Mouse (Mus musculus): ENCODE data around the gene Ece1. TPM values are rescaled to one million over a fixed set of nuclear protein-coding genes. Genes with fewer than 3 reads are reported as not detected.

The Ece1 gene
- total and polyA plus RNA-seq, 2 experiments from 2014 or later: 16.2 to 32.1 TPM

GRCm38 (mm10) chr4:137881445-137881844 is 19.4 kb downstream of the Ece1 start:
- ATAC-seq: no peak
- Histone ChIP-seq H3K9me3 (ENCODE audit: low read length) (no peaks in the 10 kb centered on the region), H3K9ac (no peak overlapping the region), H3K27ac (ENCODE audit: low read depth, low read length) (no peak overlapping the region), H3K4me3 (ENCODE audit: low read depth, low read length) (no peak overlapping the region), H3K4me1 (ENCODE audit: insufficient read depth) (no peaks in the 10 kb centered on the region; the same call in 1 of the 2 replicates), H3K4me2 (ENCODE audit: low read depth) (no peak overlapping the region), H3K27me3 (ENCODE audit: insufficient read depth, low read length) (no peaks in the 10 kb centered on the region), H3K36me3 (ENCODE audit: insufficient read depth) (no peaks in the 10 kb centered on the region)
- WGBS: 83% methylated on average over 8 of the region's 8 CpGs
- DNase-seq: no peak
- TF ChIP-seq CTCF (IDR thresholded peaks at IDR 0.05; ENCODE audit: low read depth): no peak

GRCm38 (mm10) chr4:137882663-137883062 is 20.6 kb downstream of the Ece1 start:
- Histone ChIP-seq H3K9me3 (ENCODE audit: low read length) (no peaks in the 10 kb centered on the region), H3K4me3 (ENCODE audit: low read depth, low read length) (no peak overlapping the region), H3K9ac (no peak overlapping the region), H3K27ac (ENCODE audit: low read depth, low read length) (no peak overlapping the region), H3K27me3 (ENCODE audit: insufficient read depth, low read length) (no peaks in the 10 kb centered on the region), H3K4me2 (ENCODE audit: low read depth) (no peak overlapping the region), H3K4me1 (ENCODE audit: insufficient read depth) (peaks cover 3% of the 10 kb centered on the region; the same call in 1 of the 2 replicates), H3K36me3 (ENCODE audit: insufficient read depth) (no peaks in the 10 kb centered on the region)
- no peak for TF ChIP-seq CTCF (IDR thresholded peaks at IDR 0.05; ENCODE audit: low read depth)
- ATAC-seq: no peak
- WGBS: 80% methylated on average over 9 of the region's 9 CpGs
- DNase-seq: no peak

GRCm38 (mm10) chr4:137883513-137884150 is 21.6 kb downstream of the Ece1 start:
- TF ChIP-seq CTCF (IDR thresholded peaks at IDR 0.05; ENCODE audit: low read depth): no peak
- no peaks in the 10 kb centered on the region; the same call in 1 of the 2 replicates for H3K36me3 ChIP-seq (ENCODE audit: insufficient read depth)
- peaks cover 3% of the 10 kb centered on the region; the same call in 1 of the 2 replicates for H3K4me1 ChIP-seq (ENCODE audit: insufficient read depth)
- no peak overlapping the region for H3K27ac ChIP-seq (ENCODE audit: low read depth, low read length)
- H3K9me3 ChIP-seq (ENCODE audit: low read length): no peaks in the 10 kb centered on the region
- no peak overlapping the region for H3K9ac ChIP-seq
- no peaks in the 10 kb centered on the region for H3K27me3 ChIP-seq (ENCODE audit: insufficient read depth, low read length)
- DNase-seq: no peak
- no peak overlapping the region for H3K4me3 ChIP-seq (ENCODE audit: low read depth, low read length)
- WGBS: 84% methylated on average over 8 of the region's 8 CpGs
- no peak overlapping the region for H3K4me2 ChIP-seq (ENCODE audit: low read depth)
- no peak for ATAC-seq

GRCm38 (mm10) chr4:137887337-137887992 is 25.4 kb downstream of the Ece1 start:
- Histone ChIP-seq H3K4me1 (ENCODE audit: insufficient read depth) (peaks cover 22% of the 10 kb centered on the region), H3K36me3 (ENCODE audit: insufficient read depth) (no peaks in the 10 kb centered on the region; the same call in 1 of the 2 replicates), H3K9me3 (ENCODE audit: low read length) (no peaks in the 10 kb centered on the region), H3K4me2 (ENCODE audit: low read depth) (no peak overlapping the region), H3K27me3 (ENCODE audit: insufficient read depth, low read length) (no peaks in the 10 kb centered on the region), H3K27ac (ENCODE audit: low read depth, low read length) (no peak overlapping the region; the same call in 1 of the 2 replicates), H3K9ac (no peak overlapping the region), H3K4me3 (ENCODE audit: low read depth, low read length) (no peak overlapping the region)
- DNase-seq (no peak), ATAC-seq (no peak)
- TF ChIP-seq CTCF (IDR thresholded peaks at IDR 0.05; ENCODE audit: low read depth): no peak
- 86% methylated on average over 10 of the region's 10 CpGs for WGBS

GRCm38 (mm10) chr4:137887993-137888388 is 26.0 kb downstream of the Ece1 start:
- 91% methylated on average over 8 of the region's 8 CpGs for WGBS
- Histone ChIP-seq H3K27me3 (ENCODE audit: insufficient read depth, low read length) (no peaks in the 10 kb centered on the region), H3K9ac (no peak overlapping the region), H3K36me3 (ENCODE audit: insufficient read depth) (no peaks in the 10 kb centered on the region; the same call in 1 of the 2 replicates), H3K4me2 (ENCODE audit: low read depth) (no peak overlapping the region), H3K4me1 (ENCODE audit: insufficient read depth) (peaks cover 28% of the 10 kb centered on the region), H3K4me3 (ENCODE audit: low read depth, low read length) (no peak overlapping the region), H3K27ac (ENCODE audit: low read depth, low read length) (no peak overlapping the region; the same call in 1 of the 2 replicates), H3K9me3 (ENCODE audit: low read length) (no peaks in the 10 kb centered on the region)
- ATAC-seq (no peak), DNase-seq (no peak)
- no peak for TF ChIP-seq CTCF (IDR thresholded peaks at IDR 0.05; ENCODE audit: low read depth)

GRCm38 (mm10) chr4:137890596-137890995 is 28.6 kb downstream of the Ece1 start:
- Histone ChIP-seq H3K9me3 (ENCODE audit: low read length) (no peaks in the 10 kb centered on the region), H3K27me3 (ENCODE audit: insufficient read depth, low read length) (no peaks in the 10 kb centered on the region), H3K4me3 (ENCODE audit: low read depth, low read length) (no peak overlapping the region), H3K9ac (no peak overlapping the region), H3K4me2 (ENCODE audit: low read depth) (no peak overlapping the region), H3K27ac (ENCODE audit: low read depth, low read length) (peak overlapping the region; percentile 86; the same call in 1 of the 2 replicates), H3K36me3 (ENCODE audit: insufficient read depth) (no peaks in the 10 kb centered on the region; the same call in 1 of the 2 replicates), H3K4me1 (ENCODE audit: insufficient read depth) (peaks cover 28% of the 10 kb centered on the region)
- ATAC-seq (no peak), DNase-seq (no peak)
- 68% methylated on average over 4 of the region's 4 CpGs for WGBS
- TF ChIP-seq CTCF (IDR thresholded peaks at IDR 0.05; ENCODE audit: low read depth): no peak

GRCm38 (mm10) chr4:137891553-137892145 is 29.6 kb downstream of the Ece1 start:
- Histone ChIP-seq H3K36me3 (ENCODE audit: insufficient read depth) (no peaks in the 10 kb centered on the region; the same call in 1 of the 2 replicates), H3K27me3 (ENCODE audit: insufficient read depth, low read length) (no peaks in the 10 kb centered on the region), H3K4me2 (ENCODE audit: low read depth) (peak overlapping the region; percentile 32), H3K9me3 (ENCODE audit: low read length) (no peaks in the 10 kb centered on the region), H3K4me3 (ENCODE audit: low read depth, low read length) (no peak overlapping the region), H3K9ac (no peak overlapping the region), H3K4me1 (ENCODE audit: insufficient read depth) (peaks cover 27% of the 10 kb centered on the region), H3K27ac (ENCODE audit: low read depth, low read length) (peak overlapping the region; percentile 86)
- 2% methylated on average over 4 of the region's 4 CpGs for WGBS
- ATAC-seq: peak; percentile 81
- no peak for TF ChIP-seq CTCF (IDR thresholded peaks at IDR 0.05; ENCODE audit: low read depth)
- DNase-seq: peak; percentile 81

Measured in forebrain, postnatal 0 days (tissue).